ENCODE assay signal across 38 mouse cellular contexts in genomic region chr10:96090388-96090787, GRCm38 (mm10). TPM values are rescaled to one million over a fixed set of nuclear protein-coding genes. Genes with fewer than 3 reads are reported as not detected.
DNase-seq lines count a peak whose midpoint lies in the region; ATAC-seq and TF ChIP-seq lines count a peak whose summit lies in the region.
"Had no signal": no experiment of that assay in that cellular context is flagged by ENCODE, and none has a peak within 500 bp of the region (broad histone marks: within the 10 kb centered on the region; RNA-seq: fewer than 3 reads in every experiment).

No protein-coding gene starts in this region.

- no peak overlapping the region for H3K9ac ChIP-seq in midbrain, postnatal 0 days (replicated peaks; ENCODE audit: low read length, poor library complexity, severe bottlenecking)
- no peak overlapping the region for H3K9ac ChIP-seq in midbrain, embryonic 15.5 days
- H3K9ac ChIP-seq: forebrain, embryonic 13.5 days; limb, embryonic 15.5 days; liver, embryonic 13.5 days; midbrain, embryonic 13.5 days; neural tube, embryonic 15.5 days had no signal

- no peaks in the 10 kb centered on the region for H3K36me3 ChIP-seq in midbrain, postnatal 0 days (ENCODE audit: insufficient read depth, low read length)
- H3K36me3 ChIP-seq in midbrain, embryonic 15.5 days (replicated peaks): no peaks in the 10 kb centered on the region
- H3K36me3 ChIP-seq: limb, embryonic 10.5 days; limb, embryonic 15.5 days; liver, embryonic 13.5 days; midbrain, embryonic 13.5 days; neural tube, embryonic 15.5 days had no signal

- peak; percentile 69 for DNase-seq in midbrain, postnatal 0 days (ENCODE audit: low spot score)
- peak; percentile 62 for DNase-seq in cerebellum, adult 11 months
- DNase-seq in cerebellum, adult 8-10 months: peak; percentile 60
- peak; percentile 77 to 88 for DNase-seq in cerebellum, postnatal 25 days
- no peak for DNase-seq in ovary, postnatal 10 days (ENCODE audit: low spot score)
- DNase-seq in gastrocnemius, adult 18-20 months (ENCODE audit: low spot score): no peak
- DNase-seq in right cerebral cortex, adult 18-20 months: no peak
- DNase-seq: adrenal gland, adult 2 months; B cell, adult 2 months; gastrocnemius, postnatal 25 days; heart, adult 18-20 months; kidney, adult 8-10 months; kidney, postnatal 4 days; liver, embryonic 13.5 days; lung, adult 18-20 months; lung, postnatal 4 days; right cerebral cortex, postnatal 25 days; spleen, adult 18-20 months; thymus, postnatal 14 days had no signal

- H3K27ac ChIP-seq in midbrain, postnatal 0 days (ENCODE audit: low read depth, low read length): no peak overlapping the region
- no peak overlapping the region for H3K27ac ChIP-seq in midbrain, embryonic 15.5 days
- H3K27ac ChIP-seq: forebrain, embryonic 13.5 days; kidney, postnatal 0 days; limb, embryonic 10.5 days; limb, embryonic 15.5 days; liver, embryonic 13.5 days; midbrain, embryonic 13.5 days; neural tube, embryonic 15.5 days had no signal

- no peaks in the 10 kb centered on the region for H3K9me3 ChIP-seq in midbrain, postnatal 0 days (ENCODE audit: low read length)
- no peaks in the 10 kb centered on the region for H3K9me3 ChIP-seq in midbrain, embryonic 15.5 days
- H3K9me3 ChIP-seq: forebrain, embryonic 13.5 days; limb, embryonic 10.5 days; limb, embryonic 15.5 days; liver, embryonic 13.5 days; midbrain, embryonic 13.5 days; neural tube, embryonic 15.5 days had no signal

- H3K27me3 ChIP-seq in midbrain, postnatal 0 days (ENCODE audit: insufficient read depth, low read length): no peaks in the 10 kb centered on the region
- H3K27me3 ChIP-seq in midbrain, embryonic 15.5 days (replicated peaks): no peaks in the 10 kb centered on the region
- H3K27me3 ChIP-seq: forebrain, embryonic 13.5 days; limb, embryonic 15.5 days; liver, embryonic 13.5 days; midbrain, embryonic 13.5 days; neural tube, embryonic 15.5 days had no signal

- no peaks in the 10 kb centered on the region for H3K4me1 ChIP-seq in midbrain, postnatal 0 days (ENCODE audit: insufficient read depth, low read length)
- H3K4me1 ChIP-seq in midbrain, embryonic 15.5 days: no peaks in the 10 kb centered on the region; the same call in 1 of the 2 replicates
- H3K4me1 ChIP-seq: limb, embryonic 10.5 days; limb, embryonic 15.5 days; liver, embryonic 13.5 days had no signal

- TF ChIP-seq CTCF in midbrain, postnatal 0 days (IDR thresholded peaks at IDR 0.05): no peak

- 69% methylated on average over 3 of the region's 3 CpGs for WGBS in midbrain, postnatal 0 days
- WGBS in midbrain, embryonic 15.5 days: 62% methylated on average over 3 of the region's 3 CpGs

- ATAC-seq in midbrain, postnatal 0 days (ENCODE audit: low FRiP score): no peak; the same call in 1 of the 2 replicates
- no peak for ATAC-seq in midbrain, embryonic 15.5 days (replicated peaks)
- ATAC-seq: forebrain, embryonic 13.5 days; intestine, embryonic 16.5 days; lung, postnatal 0 days had no signal

- no peak overlapping the region for H3K4me2 ChIP-seq in midbrain, postnatal 0 days (ENCODE audit: low read depth, low read length, poor library complexity, severe bottlenecking)
- no peak overlapping the region for H3K4me2 ChIP-seq in midbrain, embryonic 15.5 days
- H3K4me2 ChIP-seq: forebrain, embryonic 13.5 days; heart, embryonic 11.5 days; limb, embryonic 15.5 days; liver, embryonic 13.5 days; midbrain, embryonic 13.5 days; neural tube, embryonic 15.5 days had no signal

- no peak overlapping the region for H3K4me3 ChIP-seq in midbrain, postnatal 0 days (ENCODE audit: low read depth, low read length)
- no peak overlapping the region for H3K4me3 ChIP-seq in midbrain, embryonic 15.5 days
- H3K4me3 ChIP-seq: forebrain, embryonic 13.5 days; limb, embryonic 10.5 days; limb, embryonic 15.5 days; liver, embryonic 13.5 days; midbrain, embryonic 13.5 days; neural tube, embryonic 15.5 days had no signal

RNA-seq across cellular contexts. Expression of gene Gm5426, which starts 46.0 kb away (rescaled TPM):
- total RNA-seq in midbrain, postnatal 0 days (2014; rRNA removed): not detected in 2 replicates
- polyA plus RNA-seq in midbrain, postnatal 0 days (2015; fragmentation: Nextera tagmentation; extraction: Ambion mirVana): not detected in 2 replicates
- polyA plus RNA-seq in midbrain, embryonic 15.5 days (2015; fragmentation: Nextera tagmentation; extraction: Ambion mirVana): not detected in 2 replicates
- total RNA-seq in gastrocnemius, adult 18-20 months (2021): not detected
- total RNA-seq: adrenal gland, adult 2 months; gastrocnemius, postnatal 25 days; heart, adult 18-20 months; hematopoietic stem cell, adult 5-6 weeks; layer of hippocampus, adult 8-10 months; layer of hippocampus, postnatal 25 days; left cerebral cortex, adult 8-10 months; megakaryocyte-erythroid progenitor cell, adult 5-6 weeks had no signal
- polyA plus RNA-seq: adrenal gland, adult 2 months; embryonic facial prominence, embryonic 11.5 days; forebrain, embryonic 13.5 days; heart, embryonic 11.5 days; heart, postnatal 0 days; intestine, embryonic 16.5 days; kidney, postnatal 0 days; limb, embryonic 10.5 days; limb, embryonic 15.5 days; liver, embryonic 13.5 days; lung, postnatal 0 days; midbrain, embryonic 13.5 days; neural tube, embryonic 15.5 days; stomach, embryonic 16.5 days; urinary bladder, adult 2 months had no signal

Comparison
In these comparisons a context has a peak if more than half of its experiments do, and no peak if none do; other contexts are left out.
1. DNase-seq: peak in midbrain, postnatal 0 days (single experiment), cerebellum, adult 11 months (single experiment), cerebellum, adult 8-10 months (single experiment) and cerebellum, postnatal 25 days (2 of 2); none in ovary, postnatal 10 days (single experiment), gastrocnemius, adult 18-20 months (single experiment) and right cerebral cortex, adult 18-20 months (single experiment).